Mouse (Mus musculus): ENCODE results near the gene Hoxa7. TPM values are rescaled to one million over a fixed set of nuclear protein-coding genes. Genes with fewer than 3 reads are reported as not detected.

The Hoxa7 gene
- polyA plus RNA-seq, 1 experiment, result not detected

DNA sequence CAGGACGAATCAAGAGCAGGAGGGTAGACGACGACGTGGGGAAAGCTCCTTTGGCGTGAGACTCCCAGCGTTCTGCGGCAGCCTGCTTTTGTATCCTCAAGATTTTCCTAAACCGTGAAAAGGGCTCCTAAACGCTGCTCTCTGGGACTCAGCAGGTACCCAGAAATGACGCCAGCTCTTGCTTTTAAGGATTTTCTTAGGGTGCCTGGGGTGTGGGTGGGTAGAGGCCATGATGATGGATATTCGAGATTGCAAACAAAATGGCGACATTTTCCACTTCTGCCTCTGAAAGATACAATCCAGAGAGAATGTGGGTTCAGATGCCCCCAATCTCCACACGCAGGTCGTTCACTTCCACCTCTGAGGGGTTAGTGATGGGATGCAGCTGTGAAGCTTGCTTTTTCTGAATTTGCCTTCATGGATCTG, 53.9 kb downstream of the Hoxa7 start:
- no peak for TF ChIP-seq CTCF (IDR thresholded peaks at IDR 0.05; ENCODE audit: insufficient read depth, low read depth, low read length)
- TF ChIP-seq POLR2A (IDR thresholded peaks at IDR 0.05; ENCODE audit: insufficient read depth, low read depth, low read length), result no peak
- H3K4me1 ChIP-seq (ENCODE audit: control insufficient read depth, insufficient read depth, low read length), result peaks cover 3% of the 10 kb centered on the region; the same call in 1 of the 2 replicates
- H3K27ac ChIP-seq (ENCODE audit: insufficient read depth, low read depth, low read length), result no peak overlapping the region
- WGBS, result 2% methylated on average over 14 of the region's 14 CpGs
- H3K4me3 ChIP-seq (ENCODE audit: insufficient read depth, low read depth, low read length), result no peak overlapping the region

DNA sequence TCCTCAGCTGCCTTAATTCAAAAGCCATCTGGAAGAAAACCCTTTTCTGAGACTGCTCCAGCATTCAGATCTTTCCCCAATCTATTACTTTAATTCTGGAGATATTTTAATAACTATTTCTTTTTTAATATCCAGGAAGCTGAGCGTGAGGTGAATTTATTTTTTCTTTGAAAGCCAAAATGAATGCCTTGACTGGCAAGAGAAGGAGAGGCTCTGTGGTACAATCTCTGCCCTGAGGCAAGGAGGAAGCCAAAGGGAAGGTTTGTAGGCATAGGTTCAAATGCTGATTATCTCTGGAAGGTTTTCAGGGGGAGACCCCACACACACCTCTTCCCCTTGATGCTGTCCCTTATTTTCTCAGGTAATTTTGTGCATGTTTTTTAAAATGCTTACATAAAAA, 54.5 kb downstream of the Hoxa7 start:
- WGBS, result 16% methylated on average over 1 of the region's 1 CpGs
- Histone ChIP-seq H3K4me3 (ENCODE audit: insufficient read depth, low read depth, low read length) (no peak overlapping the region), H3K4me1 (ENCODE audit: control insufficient read depth, insufficient read depth, low read length) (no peaks in the 10 kb centered on the region), H3K27ac (ENCODE audit: insufficient read depth, low read depth, low read length) (no peak overlapping the region)
- TF ChIP-seq POLR2A (IDR thresholded peaks at IDR 0.05; ENCODE audit: insufficient read depth, low read depth, low read length), result no peak
- TF ChIP-seq CTCF (IDR thresholded peaks at IDR 0.05; ENCODE audit: insufficient read depth, low read depth, low read length), result no peak

DNA sequence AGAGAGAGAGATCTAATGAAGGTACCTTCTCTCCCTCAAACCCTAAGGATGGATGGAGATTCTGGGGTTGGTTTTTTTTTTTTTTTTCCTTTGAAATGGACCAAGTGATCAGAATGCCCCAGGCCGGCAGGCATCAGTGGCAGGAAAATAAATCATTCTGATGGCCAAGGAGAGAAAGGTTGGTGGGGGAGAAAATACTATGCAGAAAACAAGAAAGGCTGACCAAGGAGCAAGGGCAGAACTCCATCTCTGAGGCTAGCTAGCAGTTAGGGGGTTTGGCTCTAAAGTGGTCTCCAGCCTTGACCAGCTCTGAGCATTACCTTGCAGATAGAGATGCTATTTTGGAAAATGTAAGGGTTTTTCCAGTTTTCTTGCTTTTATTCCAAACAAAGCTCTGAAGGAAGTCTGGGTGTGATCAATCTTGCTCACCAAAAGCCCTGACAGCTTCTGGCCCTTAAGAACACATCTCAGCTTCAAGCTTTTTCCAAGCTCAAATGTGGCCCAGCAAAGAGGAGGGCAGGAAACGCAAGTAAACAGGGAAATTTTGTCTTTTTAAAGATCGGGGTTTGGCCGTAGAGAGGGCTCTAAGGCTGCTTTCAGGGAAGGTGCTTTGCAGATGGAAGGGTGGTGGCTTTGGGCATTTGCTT, 55.1 kb downstream of the Hoxa7 start:
- 9% methylated on average over 4 of the region's 4 CpGs for WGBS

GRCm38 (mm10) chr6:52165441-52166370, 55.9 kb downstream of the Hoxa7 start:
- no peak overlapping the region for H3K4me3 ChIP-seq (ENCODE audit: insufficient read depth, low read depth, low read length)
- TF ChIP-seq CTCF (IDR thresholded peaks at IDR 0.05; ENCODE audit: insufficient read depth, low read depth, low read length) (no peak), POLR2A (IDR thresholded peaks at IDR 0.05; ENCODE audit: insufficient read depth, low read depth, low read length) (no peak)
- H3K27ac ChIP-seq (ENCODE audit: insufficient read depth, low read depth, low read length), result no peak overlapping the region
- no peaks in the 10 kb centered on the region for H3K4me1 ChIP-seq (ENCODE audit: control insufficient read depth, insufficient read depth, low read length)
- 4% methylated on average over 28 of the region's 28 CpGs for WGBS

More for the DNA sequence above, 55.1 kb downstream of the Hoxa7 start:
- no peaks in the 10 kb centered on the region for H3K4me1 ChIP-seq (ENCODE audit: control insufficient read depth, insufficient read depth, low read length)
- H3K27ac ChIP-seq (ENCODE audit: insufficient read depth, low read depth, low read length), result no peak overlapping the region
- no peak overlapping the region for H3K4me3 ChIP-seq (ENCODE audit: insufficient read depth, low read depth, low read length)
- TF ChIP-seq POLR2A (IDR thresholded peaks at IDR 0.05; ENCODE audit: insufficient read depth, low read depth, low read length) (no peak), CTCF (IDR thresholded peaks at IDR 0.05; ENCODE audit: insufficient read depth, low read depth, low read length) (no peak)

GRCm38 (mm10) chr6:52164626-52165440, 56.8 kb downstream of the Hoxa7 start, which contains the start of gene Hoxa2:
TSS of gene Hoxa2 (minus strand) at chr6:52164831.
- 2% methylated on average over 25 of the region's 25 CpGs for WGBS
- Histone ChIP-seq H3K27ac (ENCODE audit: insufficient read depth, low read depth, low read length) (no peak within 1 kb of the TSS), H3K4me1 (ENCODE audit: control insufficient read depth, insufficient read depth, low read length) (no peaks in the 10 kb centered on the region), H3K4me3 (ENCODE audit: insufficient read depth, low read depth, low read length) (no peak within 1 kb of the TSS)
- TF ChIP-seq CTCF (IDR thresholded peaks at IDR 0.05; ENCODE audit: insufficient read depth, low read depth, low read length), result no peak
- no peak for TF ChIP-seq POLR2A (IDR thresholded peaks at IDR 0.05; ENCODE audit: insufficient read depth, low read depth, low read length)

Other genes starting within 250 kb of the Hoxa7 start
- gene Skap2, start 209.3 kb downstream of the Hoxa7 start, polyA plus RNA-seq (2012; ENCODE audit: insufficient read depth, insufficient read length, low replicate concordance, missing spikeins), result not detected in 2 replicates
- not detected in 2 replicates for gene Hoxa1, start 63.5 kb downstream of the Hoxa7 start, polyA plus RNA-seq (2012; ENCODE audit: insufficient read depth, insufficient read length, low replicate concordance, missing spikeins)
- not detected in 2 replicates for gene Hoxa2, start 57.0 kb downstream of the Hoxa7 start, polyA plus RNA-seq (2012; ENCODE audit: insufficient read depth, insufficient read length, low replicate concordance, missing spikeins)
- not detected in 2 replicates for gene 5730596B20Rik, start 44.4 kb downstream of the Hoxa7 start, polyA plus RNA-seq (2012; ENCODE audit: insufficient read depth, insufficient read length, low replicate concordance, missing spikeins)
- gene Hoxa4, start 30.1 kb downstream of the Hoxa7 start, polyA plus RNA-seq (2012; ENCODE audit: insufficient read depth, insufficient read length, low replicate concordance, missing spikeins), result not detected in 2 replicates
- gene Hoxa5, start 17.3 kb downstream of the Hoxa7 start, polyA plus RNA-seq (2012; ENCODE audit: insufficient read depth, insufficient read length, low replicate concordance, missing spikeins), result not detected in 2 replicates
- not detected in 2 replicates for gene Hoxa6, start 13.1 kb downstream of the Hoxa7 start, polyA plus RNA-seq (2012; ENCODE audit: insufficient read depth, insufficient read length, low replicate concordance, missing spikeins)
- not detected in 2 replicates for gene Hoxa3, start 8.5 kb downstream of the Hoxa7 start, polyA plus RNA-seq (2012; ENCODE audit: insufficient read depth, insufficient read length, low replicate concordance, missing spikeins)
- not detected in 2 replicates for gene Gm28308, start 8.5 kb downstream of the Hoxa7 start, polyA plus RNA-seq (2012; ENCODE audit: insufficient read depth, insufficient read length, low replicate concordance, missing spikeins)
- not detected in 2 replicates for gene Hoxa9, start 9.2 kb upstream of the Hoxa7 start, polyA plus RNA-seq (2012; ENCODE audit: insufficient read depth, insufficient read length, low replicate concordance, missing spikeins)
- not detected in 2 replicates for gene Hoxa10, start 19.0 kb upstream of the Hoxa7 start, polyA plus RNA-seq (2012; ENCODE audit: insufficient read depth, insufficient read length, low replicate concordance, missing spikeins)
- not detected in 2 replicates for gene Hoxa11, start 24.0 kb upstream of the Hoxa7 start, polyA plus RNA-seq (2012; ENCODE audit: insufficient read depth, insufficient read length, low replicate concordance, missing spikeins)
- not detected in 2 replicates for gene Hoxa13, start 39.0 kb upstream of the Hoxa7 start, polyA plus RNA-seq (2012; ENCODE audit: insufficient read depth, insufficient read length, low replicate concordance, missing spikeins)
- not detected in 2 replicates for gene Evx1, start 91.6 kb upstream of the Hoxa7 start, polyA plus RNA-seq (2012; ENCODE audit: insufficient read depth, insufficient read length, low replicate concordance, missing spikeins)